12 mouse cellular contexts compared by ENCODE assay signal in the genomic region with DNA sequence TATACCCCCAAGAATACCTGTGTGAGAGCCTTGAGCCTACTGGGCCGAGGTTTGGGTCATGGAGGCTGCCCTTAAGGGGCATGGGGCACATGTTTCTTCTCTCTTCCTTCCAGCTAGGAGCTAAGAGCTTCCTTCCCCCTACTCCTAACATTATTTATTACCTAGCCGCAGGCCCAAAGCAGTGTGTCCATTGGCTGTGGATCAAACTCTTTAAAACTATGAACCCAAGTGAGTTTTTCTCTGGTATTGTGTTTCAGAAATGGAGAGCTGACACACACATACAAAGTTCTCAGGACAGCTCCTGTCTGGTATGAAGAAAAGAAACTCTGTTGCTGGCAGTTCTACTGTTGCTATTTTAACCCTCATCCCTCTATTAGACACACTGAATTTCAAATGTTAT.
"Had no signal": no experiment of that assay in that cellular context is flagged by ENCODE, and none has a peak within 500 bp of the region (broad histone marks: within the 10 kb centered on the region; RNA-seq: fewer than 3 reads in every experiment).

No protein-coding gene starts in this region.

- H3K4me2 ChIP-seq: limb, embryonic 12.5 days; midbrain, embryonic 13.5 days; neural tube, embryonic 15.5 days had no signal

- H3K27me3 ChIP-seq: limb, embryonic 12.5 days; midbrain, embryonic 13.5 days; neural tube, embryonic 15.5 days had no signal

- H3K4me3 ChIP-seq: layer of hippocampus, adult 2 months; limb, embryonic 12.5 days; midbrain, embryonic 13.5 days; myocyte; neural tube, embryonic 15.5 days had no signal

- H3K27ac ChIP-seq: layer of hippocampus, adult 2 months; limb, embryonic 12.5 days; midbrain, embryonic 13.5 days; neural tube, embryonic 15.5 days had no signal

- H3K9me3 ChIP-seq: limb, embryonic 12.5 days; midbrain, embryonic 13.5 days; neural tube, embryonic 15.5 days had no signal

- H3K9ac ChIP-seq: limb, embryonic 12.5 days; midbrain, embryonic 13.5 days; neural tube, embryonic 15.5 days had no signal

- H3K4me1 ChIP-seq: midbrain, embryonic 13.5 days; neural tube, embryonic 15.5 days had no signal

- DNase-seq: kidney, adult 18-20 months; kidney, postnatal 4 days; lung, adult 18-20 months; right cerebral cortex, adult 18-20 months; right cerebral cortex, postnatal 25 days; thymus, adult 18-20 months; thymus, postnatal 14 days had no signal

- ATAC-seq: midbrain, embryonic 13.5 days had no signal

- H3K36me3 ChIP-seq: limb, embryonic 12.5 days; midbrain, embryonic 13.5 days; neural tube, embryonic 15.5 days had no signal
